Mouse (Mus musculus) limb, embryonic 11.5 days (tissue): Measurements from ENCODE around the gene Rbms1. TPM values are rescaled to one million over a fixed set of nuclear protein-coding genes. Genes with fewer than 3 reads are reported as not detected.

Experiments
- ATAC-seq: fragments of 200-750 bp; cut with Nextera tagmentation; 2 replicates; pipeline ENCODE4 v1.8.0; 2017; ENCODE audit warnings: low read depth; ENCODE audit not compliant: insufficient number of reproducible peaks, low FRiP score, low TSS enrichment
- DNase-seq: peaks from one replicate; pipeline ENCODE4 v3.0.0-alpha.2; 2015; ENCODE audit warnings: low spot score
- H3K27ac ChIP-seq: fragments of 300-500 bp; sonication (generic); replicated peaks from 2 replicates; pipeline ENCODE4 v1.5.1; 2014; ENCODE audit warnings: low read depth, mild to moderate bottlenecking, low read length
- H3K27me3 ChIP-seq: fragments of 300-500 bp; sonication (generic); 2 replicates; pipeline ENCODE4 v1.6.1; 2014; ENCODE audit warnings: mild to moderate bottlenecking, low read length, mixed read lengths; ENCODE audit not compliant: control insufficient read depth, insufficient read depth
- H3K36me3 ChIP-seq: fragments of 300-500 bp; sonication (generic); 2 replicates; pipeline ENCODE4 v1.6.1; 2014; ENCODE audit warnings: mild to moderate bottlenecking, low read length, moderate library complexity, mixed read lengths; ENCODE audit not compliant: control insufficient read depth, insufficient read depth
- H3K4me1 ChIP-seq: fragments of 300-500 bp; sonication (generic); 2 replicates; pipeline ENCODE4 v1.6.1; 2014; ENCODE audit warnings: low read length, mixed read lengths; ENCODE audit not compliant: control insufficient read depth, insufficient read depth
- H3K4me2 ChIP-seq: fragments of 300-500 bp; sonication (generic); 2 replicates; pipeline ENCODE4 v1.6.1; 2014; ENCODE audit warnings: low read depth, mild to moderate bottlenecking, moderate library complexity; ENCODE audit not compliant: severe bottlenecking
- H3K4me3 ChIP-seq: fragments of 300-500 bp; sonication (generic); 2 replicates; pipeline ENCODE4 v1.5.1; 2014; ENCODE audit warnings: low read depth, low read length
- H3K9ac ChIP-seq: fragments of 300-500 bp; sonication (generic); 2 replicates; pipeline ENCODE4 v1.6.1; 2014; ENCODE audit warnings: mild to moderate bottlenecking, low read length
- H3K9me3 ChIP-seq: fragments of 300-500 bp; sonication (generic); 2 replicates; pipeline ENCODE4 v1.6.1; 2016; ENCODE audit warnings: low read length; ENCODE audit not compliant: control insufficient read depth
- WGBS: fragments of 180-500 bp; shearing (Covaris S2); extraction: QIAGEN DNeasy Blood & Tissue Kit; methylation state at CpG from one replicate; pipeline ENCODE4 v1.1.7; 2014; 5-methylcytosine and 5-hydroxymethylcytosine counted together
- polyA plus RNA-seq: library from polyadenylated mRNA; unstranded; fragments of >200 nt; fragmentation: Nextera tagmentation; extraction: Ambion mirVana; gene quantifications from 2 replicates; pipeline ENCODE4 v1.2.1, GENCODE M21; 2014

Gene Rbms1
- polyA plus RNA-seq, 1 experiment from 2014 or later = 111 TPM

GRCm38 (mm10) chr2:60795861-60796260, 167.1 kb downstream of the Rbms1 start:
- ATAC-seq (no peak), DNase-seq (no peak)
- Histone ChIP-seq H3K36me3 (no peaks in the 10 kb centered on the region; the same call in 1 of the 2 replicates), H3K4me3 (no peak overlapping the region), H3K27ac (no peak overlapping the region), H3K27me3 (no peaks in the 10 kb centered on the region), H3K4me2 (no peak overlapping the region), H3K9me3 (no peaks in the 10 kb centered on the region), H3K4me1 (0 out of 2 replicates have a peak, but pooled peaks cover 4% of the 10 kb centered on the region), H3K9ac (no peak overlapping the region)
- 91% methylated on average over 9 of the region's 9 CpGs for WGBS

GRCm38 (mm10) chr2:60792506-60792905, 170.5 kb downstream of the Rbms1 start:
- Histone ChIP-seq H3K9me3 (no peaks in the 10 kb centered on the region), H3K4me2 (no peak overlapping the region), H3K27ac (no peak overlapping the region), H3K36me3 (no peaks in the 10 kb centered on the region; the same call in 1 of the 2 replicates), H3K9ac (no peak overlapping the region), H3K4me3 (no peak overlapping the region), H3K27me3 (no peaks in the 10 kb centered on the region), H3K4me1 (peaks cover 2% of the 10 kb centered on the region)
- DNase-seq (no peak), ATAC-seq (no peak)
- WGBS = 82% methylated on average over 4 of the region's 4 CpGs

GRCm38 (mm10) chr2:60789126-60789525, 173.9 kb downstream of the Rbms1 start:
- Histone ChIP-seq H3K36me3 (no peaks in the 10 kb centered on the region), H3K4me2 (no peak overlapping the region)
- 86% methylated on average over 3 of the region's 3 CpGs for WGBS

GRCm38 (mm10) chr2:60788173-60788908, 174.7 kb downstream of the Rbms1 start:
- no peak overlapping the region for H3K9ac ChIP-seq
- no peaks in the 10 kb centered on the region for H3K9me3 ChIP-seq
- DNase-seq (no peak), ATAC-seq (no peak)
- 86% methylated on average over 6 of the region's 6 CpGs for WGBS
- no peak overlapping the region for H3K4me2 ChIP-seq
- H3K36me3 ChIP-seq = no peaks in the 10 kb centered on the region
- peaks cover 15% of the 10 kb centered on the region for H3K4me1 ChIP-seq
- no peak overlapping the region for H3K4me3 ChIP-seq
- H3K27ac ChIP-seq = no peak overlapping the region
- H3K27me3 ChIP-seq = no peaks in the 10 kb centered on the region

More at GRCm38 (mm10) chr2:60789126-60789525, 173.9 kb downstream of the Rbms1 start:
- peaks cover 15% of the 10 kb centered on the region for H3K4me1 ChIP-seq
- no peak overlapping the region for H3K27ac ChIP-seq
- DNase-seq (no peak), ATAC-seq (no peak)
- no peaks in the 10 kb centered on the region for H3K27me3 ChIP-seq
- H3K9ac ChIP-seq = no peak overlapping the region
- H3K4me3 ChIP-seq = no peak overlapping the region
- no peaks in the 10 kb centered on the region for H3K9me3 ChIP-seq

GRCm38 (mm10) chr2:60787088-60787487, 175.9 kb downstream of the Rbms1 start:
- WGBS = 78% methylated on average over 5 of the region's 5 CpGs
- DNase-seq (no peak), ATAC-seq (no peak)
- Histone ChIP-seq H3K4me1 (peaks cover 15% of the 10 kb centered on the region), H3K36me3 (no peaks in the 10 kb centered on the region), H3K4me2 (no peak overlapping the region), H3K4me3 (no peak overlapping the region), H3K9me3 (no peaks in the 10 kb centered on the region), H3K27me3 (no peaks in the 10 kb centered on the region), H3K9ac (no peak overlapping the region), H3K27ac (peak overlapping the region; percentile 8; the same call in 1 of the 2 replicates)

GRCm38 (mm10) chr2:60786289-60786688, 176.7 kb downstream of the Rbms1 start:
- Histone ChIP-seq H3K36me3 (no peaks in the 10 kb centered on the region), H3K9me3 (no peaks in the 10 kb centered on the region), H3K4me3 (no peak overlapping the region), H3K4me2 (no peak overlapping the region), H3K4me1 (peaks cover 15% of the 10 kb centered on the region), H3K27ac (peak overlapping the region; percentile 8; the same call in 1 of the 2 replicates), H3K27me3 (no peaks in the 10 kb centered on the region), H3K9ac (no peak overlapping the region)
- 6% methylated on average over 10 of the region's 10 CpGs for WGBS
- ATAC-seq (peak; percentile 89), DNase-seq (peak; percentile 74)

- H3K27me3 ChIP-seq = no peaks in the 10 kb centered on the region
- H3K27ac ChIP-seq = no peak overlapping the region
- DNase-seq (no peak), ATAC-seq (no peak)
- no peaks in the 10 kb centered on the region for H3K4me1 ChIP-seq
- H3K9me3 ChIP-seq = peaks cover 6% of the 10 kb centered on the region; the same call in 1 of the 2 replicates
- WGBS = 38% methylated on average over 3 of the region's 3 CpGs
- H3K4me3 ChIP-seq = no peak overlapping the region
- no peak overlapping the region for H3K4me2 ChIP-seq
- peaks cover 14% of the 10 kb centered on the region; the same call in 1 of the 2 replicates for H3K36me3 ChIP-seq
- no peak overlapping the region for H3K9ac ChIP-seq
These were observed 188.5 kb downstream of the Rbms1 start for GRCm38 (mm10) chr2:60774501-60774900.

- Histone ChIP-seq H3K4me3 (no peak overlapping the region), H3K9ac (no peak overlapping the region), H3K27me3 (no peaks in the 10 kb centered on the region), H3K9me3 (peaks cover 6% of the 10 kb centered on the region; the same call in 1 of the 2 replicates), H3K27ac (no peak overlapping the region), H3K36me3 (peaks cover 12% of the 10 kb centered on the region; the same call in 1 of the 2 replicates), H3K4me2 (no peak overlapping the region), H3K4me1 (no peaks in the 10 kb centered on the region)
- 94% methylated on average over 5 of the region's 5 CpGs for WGBS
- DNase-seq = no peak
- ATAC-seq = no peak
These were observed 189.4 kb downstream of the Rbms1 start for GRCm38 (mm10) chr2:60773592-60773991.
